8 mouse cellular contexts compared by ENCODE assay signal in the genomic region with DNA sequence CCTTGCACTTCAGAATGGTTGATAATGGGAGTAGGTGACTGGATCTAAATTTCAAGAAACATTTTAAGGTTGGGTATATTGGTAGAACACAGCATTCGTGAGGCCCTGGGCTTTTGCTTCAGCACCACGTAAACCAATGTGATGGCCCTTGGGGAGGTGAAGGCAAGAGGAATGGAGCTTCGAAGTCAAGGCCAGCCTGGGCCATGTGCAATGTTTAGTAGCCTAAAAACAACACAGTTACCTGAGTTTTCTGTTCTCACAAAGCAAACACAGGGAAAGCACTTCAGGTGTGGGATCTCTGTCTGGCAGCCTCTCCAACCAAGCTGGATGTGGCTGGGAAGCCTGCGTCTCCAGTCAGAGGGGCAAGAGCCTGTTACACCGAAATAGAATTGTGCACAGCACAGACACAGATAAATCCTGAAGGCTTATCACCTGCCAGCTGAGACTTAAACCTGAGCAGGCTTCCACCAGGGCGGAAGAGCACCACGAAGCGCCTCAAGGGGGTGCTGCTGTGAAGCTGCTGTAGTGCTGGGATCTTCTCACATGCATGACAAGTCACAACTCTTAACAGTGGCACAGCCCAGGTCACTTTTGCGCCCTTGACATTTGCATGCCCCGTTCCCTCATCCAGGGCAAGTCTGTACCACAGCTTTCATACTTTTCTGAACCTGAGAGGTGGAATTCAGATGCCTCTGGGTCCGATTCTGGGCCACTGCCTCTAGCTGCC. TPM values are rescaled to one million over a fixed set of nuclear protein-coding genes. Genes with fewer than 3 reads are reported as not detected.
DNase-seq lines count a peak whose midpoint lies in the region; ATAC-seq and TF ChIP-seq lines count a peak whose summit lies in the region.
"Had no signal": no experiment of that assay in that cellular context is flagged by ENCODE, and none has a peak within 500 bp of the region (broad histone marks: within the 10 kb centered on the region; RNA-seq: fewer than 3 reads in every experiment).

No protein-coding gene starts in this region.

- peak; percentile 45 for TF ChIP-seq RAD21 in MEL (IDR thresholded peaks at IDR 0.05; ENCODE audit: low read depth, low read length)

- TF ChIP-seq EP300 in MEL (IDR thresholded peaks at IDR 0.05; ENCODE audit: low read depth in 1 of 2, low read length in 2 of 2), result peak in 1 of 2 experiments; percentile 15; a peak in 1 of 4 replicates
- no peak for TF ChIP-seq EP300 in liver, embryonic 14.5 days (IDR thresholded peaks at IDR 0.05; ENCODE audit: low read depth)

- WGBS in hindbrain, postnatal 0 days, result 61% methylated on average over 11 of the region's 11 CpGs
- 59% methylated on average over 11 of the region's 11 CpGs for WGBS in hindbrain, embryonic 12.5 days
- 37% methylated on average over 11 of the region's 11 CpGs for WGBS in liver, embryonic 14.5 days (ENCODE audit: insufficient replicate concordance)

- H3K4me2 ChIP-seq in hindbrain, postnatal 0 days (ENCODE audit: low read depth, low read length), result no peak overlapping the region
- H3K4me2 ChIP-seq in hindbrain, embryonic 12.5 days (replicated peaks), result no peak overlapping the region
- H3K4me2 ChIP-seq in liver, embryonic 14.5 days (ENCODE audit: low read depth), result no peak overlapping the region
- H3K4me2 ChIP-seq: midbrain, embryonic 12.5 days had no signal

- no peaks in the 10 kb centered on the region for H3K27me3 ChIP-seq in hindbrain, postnatal 0 days (ENCODE audit: insufficient read depth, low read length)
- no peaks in the 10 kb centered on the region for H3K27me3 ChIP-seq in hindbrain, embryonic 12.5 days
- H3K27me3 ChIP-seq in MEL (ENCODE audit: control insufficient read depth in 1 of 2, insufficient read depth in 2 of 2, low read length in 2 of 2), result no peaks in the 10 kb centered on the region
- no peaks in the 10 kb centered on the region for H3K27me3 ChIP-seq in liver, embryonic 14.5 days (ENCODE audit: control insufficient read depth, insufficient read depth, low read length)
- H3K27me3 ChIP-seq: midbrain, embryonic 12.5 days had no signal

- H3K9ac ChIP-seq in hindbrain, postnatal 0 days (replicated peaks; ENCODE audit: low read length), result no peak overlapping the region
- H3K9ac ChIP-seq in hindbrain, embryonic 12.5 days, result no peak overlapping the region
- no peak overlapping the region for H3K9ac ChIP-seq in MEL (ENCODE audit: control insufficient read depth, low read depth, low read length, poor library complexity, severe bottlenecking)
- H3K9ac ChIP-seq in liver, embryonic 14.5 days (replicated peaks), result no peak overlapping the region
- H3K9ac ChIP-seq: midbrain, embryonic 12.5 days had no signal

- peak; percentile 58; the same call in 1 of the 2 replicates for ATAC-seq in hindbrain, postnatal 0 days
- no peak for ATAC-seq in hindbrain, embryonic 12.5 days (ENCODE audit: low FRiP score)
- ATAC-seq in erythroid progenitor cell, adult 5-6 weeks (replicated peaks; ENCODE audit: low FRiP score, poor library complexity, severe bottlenecking), result peak; percentile 66
- ATAC-seq in liver, embryonic 14.5 days (ENCODE audit: insufficient read depth), result peak; percentile 48; the same call in 1 of the 2 replicates

- no peak overlapping the region for H3K27ac ChIP-seq in hindbrain, postnatal 0 days
- H3K27ac ChIP-seq in hindbrain, embryonic 12.5 days, result no peak overlapping the region
- no peak overlapping the region for H3K27ac ChIP-seq in MEL (ENCODE audit: control insufficient read depth, low read depth, low read length)
- H3K27ac ChIP-seq in liver, embryonic 14.5 days, result no peak overlapping the region
- H3K27ac ChIP-seq: midbrain, embryonic 12.5 days had no signal

- H3K4me1 ChIP-seq in hindbrain, postnatal 0 days (ENCODE audit: insufficient read depth, low read length), result no peaks in the 10 kb centered on the region
- no peaks in the 10 kb centered on the region for H3K4me1 ChIP-seq in hindbrain, embryonic 12.5 days
- 0 out of 4 replicates have a peak, but pooled peaks cover 0 to 3% of the 10 kb centered on the region in 2 experiments for H3K4me1 ChIP-seq in MEL (ENCODE audit: control insufficient read depth in 1 of 2, insufficient read depth in 2 of 2, low read length in 2 of 2)
- no peaks in the 10 kb centered on the region; a peak in 1 of 4 replicates for H3K4me1 ChIP-seq in liver, embryonic 14.5 days (replicated peaks; ENCODE audit: control insufficient read depth in 2 of 2, insufficient read depth in 2 of 2, low read length in 1 of 2)
- H3K4me1 ChIP-seq: midbrain, embryonic 12.5 days had no signal

- H3K79me2 ChIP-seq in MEL (ENCODE audit: control insufficient read depth, insufficient read depth, low read length, poor library complexity), result no peaks in the 10 kb centered on the region

- no peak overlapping the region for H3K4me3 ChIP-seq in hindbrain, postnatal 0 days (ENCODE audit: low read length)
- no peak overlapping the region for H3K4me3 ChIP-seq in hindbrain, embryonic 12.5 days
- H3K4me3 ChIP-seq in MEL (ENCODE audit: control insufficient read depth in 1 of 2, insufficient read depth in 1 of 2, low read depth in 2 of 2, low read length in 2 of 2), result no peak overlapping the region
- H3K4me3 ChIP-seq in liver, embryonic 14.5 days (ENCODE audit: insufficient read depth in 1 of 2, low read depth in 2 of 2, low read length in 2 of 2), result no peak overlapping the region
- H3K4me3 ChIP-seq: midbrain, embryonic 12.5 days had no signal

- no peaks in the 10 kb centered on the region for H3K9me3 ChIP-seq in hindbrain, postnatal 0 days (ENCODE audit: low read length)
- H3K9me3 ChIP-seq in hindbrain, embryonic 12.5 days (replicated peaks), result no peaks in the 10 kb centered on the region
- H3K9me3 ChIP-seq in MEL (replicated peaks; ENCODE audit: insufficient read depth, low read length), result no peaks in the 10 kb centered on the region
- H3K9me3 ChIP-seq in liver, embryonic 14.5 days (ENCODE audit: control insufficient read depth, low read length), result no peaks in the 10 kb centered on the region
- H3K9me3 ChIP-seq: midbrain, embryonic 12.5 days had no signal

- peak; percentile 45 for DNase-seq in hindbrain, postnatal 0 days (ENCODE audit: low spot score)
- peak; percentile 79 for DNase-seq in MEL (ENCODE audit: low read depth, low spot score)
- no peak for DNase-seq in liver, embryonic 14.5 days (ENCODE audit: low read depth in 3 of 3, low spot score in 3 of 3)
- no peak for DNase-seq in layer of hippocampus, postnatal 25 days (ENCODE audit: extremely low spot score in 1 of 2, low spot score in 1 of 2)
- DNase-seq in urinary bladder, postnatal 4 days (ENCODE audit: low spot score in 2 of 2), result no peak

- peak; percentile 67 for TF ChIP-seq CTCF in hindbrain, postnatal 0 days (IDR thresholded peaks at IDR 0.05; ENCODE audit: low read depth)
- peak; percentile 47 to 70 (median 58); a peak in 5 of 6 replicates for TF ChIP-seq CTCF in MEL (IDR thresholded peaks at IDR 0.05 in 2 of 3, conservative IDR thresholded peaks at IDR 0.05 in 1 of 3; ENCODE audit: control insufficient read depth in 1 of 3, insufficient read depth in 1 of 3, low read depth in 2 of 3, low read length in 3 of 3, poor library complexity in 1 of 3, severe bottlenecking in 1 of 3)
- TF ChIP-seq CTCF in liver, embryonic 14.5 days (IDR thresholded peaks at IDR 0.05; ENCODE audit: low read depth), result peak; percentile 82

- no peaks in the 10 kb centered on the region; the same call in 1 of the 2 replicates for H3K36me3 ChIP-seq in hindbrain, postnatal 0 days (ENCODE audit: insufficient read depth, low read length)
- H3K36me3 ChIP-seq in hindbrain, embryonic 12.5 days, result peaks cover 10% of the 10 kb centered on the region; the same call in 1 of the 2 replicates
- no peaks in the 10 kb centered on the region for H3K36me3 ChIP-seq in MEL (ENCODE audit: control insufficient read depth in 1 of 2, insufficient read depth in 2 of 2, low read length in 2 of 2)
- H3K36me3 ChIP-seq in liver, embryonic 14.5 days (replicated peaks; ENCODE audit: control insufficient read depth, insufficient read depth, low read depth), result peaks cover 22% of the 10 kb centered on the region

- no peak; a peak in 1 of 4 replicates for TF ChIP-seq POLR2A in MEL (IDR thresholded peaks at IDR 0.05; ENCODE audit: control insufficient read depth in 1 of 2, insufficient read depth in 1 of 2, low read depth in 1 of 2, low read length in 2 of 2, poor library complexity in 1 of 2)

TF ChIP-seq in MEL, 35 proteins besides CTCF, POLR2A, EP300 and RAD21 (continues in another document):
- no peak for TF ChIP-seq E2F4 (IDR thresholded peaks at IDR 0.05; ENCODE audit: borderline replicate concordance, low read depth, low read length)
- TF ChIP-seq ETS1 (IDR thresholded peaks at IDR 0.05; ENCODE audit: low read depth, low read length), result peak; percentile 49
- no peak for TF ChIP-seq MXI1 (IDR thresholded peaks at IDR 0.05; ENCODE audit: low read depth, low read length)
- TF ChIP-seq ZMIZ1 (IDR thresholded peaks at IDR 0.05; ENCODE audit: low read depth, low read length), result 0 out of 2 replicates have a peak, but pooled peaks have one; percentile 8

RNA-seq across cellular contexts. Expression of gene Fxyd4, which starts 5.0 kb away (rescaled TPM):
- total RNA-seq in hindbrain, postnatal 0 days (2014; rRNA removed), result not detected in 2 replicates
- 0.91 and 1.1 TPM in 2 replicates for polyA plus RNA-seq in hindbrain, postnatal 0 days (2015; fragmentation: Nextera tagmentation; extraction: Ambion mirVana)
- 1.9 and 3.1 TPM in 2 replicates for polyA plus RNA-seq in hindbrain, embryonic 12.5 days (2016; fragmentation: Nextera tagmentation; extraction: Ambion mirVana)
- total RNA-seq in MEL (2012; rRNA removed), result not detected in 2 replicates
- under 1 TPM in 1 of 2 experiments, not detected in 1; 0.22 TPM for polyA plus RNA-seq in MEL (2012; ENCODE audit: insufficient read depth in 1 of 2, insufficient read length in 2 of 2, low read depth in 1 of 2, low replicate concordance in 2 of 2, missing spikeins in 1 of 2)
- not detected in 2 replicates for total RNA-seq in erythroid progenitor cell, adult 5-6 weeks (2015; ENCODE audit: low replicate concordance)
- total RNA-seq in erythroid progenitor cell, adult 5-6 weeks (2017; ENCODE audit: low replicate concordance), result not detected in 2 replicates
- polyA plus RNA-seq in liver, embryonic 14.5 days (2012; rRNA removed), result not detected in 2 replicates
- polyA plus RNA-seq in liver, embryonic 14.5 days (2014; fragmentation: Nextera tagmentation; extraction: Ambion mirVana), result not detected in 2 replicates
- total RNA-seq in layer of hippocampus, postnatal 25 days (2021), result not detected

RNA-seq across cellular contexts. Expression of gene Hnrnpf, which starts 32.4 kb away (rescaled TPM):
- 152 and 160 TPM in 2 replicates for total RNA-seq in hindbrain, postnatal 0 days (2014; rRNA removed)
- polyA plus RNA-seq in hindbrain, postnatal 0 days (2015; fragmentation: Nextera tagmentation; extraction: Ambion mirVana), result 230 and 234 TPM in 2 replicates
- polyA plus RNA-seq in hindbrain, embryonic 12.5 days (2016; fragmentation: Nextera tagmentation; extraction: Ambion mirVana), result 474 and 480 TPM in 2 replicates
- 868 and 882 TPM in 2 replicates for total RNA-seq in MEL (2012; rRNA removed)
- polyA plus RNA-seq in MEL (2012; ENCODE audit: insufficient read depth in 1 of 2, insufficient read length in 2 of 2, low read depth in 1 of 2, low replicate concordance in 2 of 2, missing spikeins in 1 of 2), result 1,000 to 10,000 TPM in 1 of 2 experiments, 100 to 1,000 TPM in 1; 722 to 2,287 TPM
- 403 and 407 TPM in 2 replicates for total RNA-seq in erythroid progenitor cell, adult 5-6 weeks (2015; ENCODE audit: low replicate concordance)
- total RNA-seq in erythroid progenitor cell, adult 5-6 weeks (2017; ENCODE audit: low replicate concordance), result 524 and 658 TPM in 2 replicates
- 222 and 368 TPM in 2 replicates for polyA plus RNA-seq in liver, embryonic 14.5 days (2012; rRNA removed)
- polyA plus RNA-seq in liver, embryonic 14.5 days (2014; fragmentation: Nextera tagmentation; extraction: Ambion mirVana), result 457 and 507 TPM in 2 replicates
- 100 to 1,000 TPM; 112 to 124 TPM for total RNA-seq in layer of hippocampus, postnatal 25 days (2021)

Comparison
In these comparisons a context has a peak if more than half of its experiments do, and no peak if none do; other contexts are left out.
1. DNase-seq: peak in hindbrain, postnatal 0 days (single experiment) and MEL (single experiment); none in liver, embryonic 14.5 days (0 of 3), layer of hippocampus, postnatal 25 days (0 of 2) and urinary bladder, postnatal 4 days (0 of 2).
2. Peak in every context shown above with its lines, with median percentiles within 50 percentile points of each other: CTCF ChIP-seq.